Mouse (Mus musculus) c-Kit-positive CD71-positive TER-119-positive erythroid progenitor cells, embryonic 14.5 days (primary cell): Measurements from ENCODE around the gene Vmn2r48.
"Not testable (repeated sequence)": the region's sequence is repeated elsewhere in the genome, so short reads cannot be mapped to it uniquely, and the experiment has no call there.

Source experiments
- DNase-seq: peaks from one replicate; pipeline ENCODE4 v3.0.0-alpha.2; 2013; ENCODE audit warnings: low spot score

The Vmn2r48 gene

DNA sequence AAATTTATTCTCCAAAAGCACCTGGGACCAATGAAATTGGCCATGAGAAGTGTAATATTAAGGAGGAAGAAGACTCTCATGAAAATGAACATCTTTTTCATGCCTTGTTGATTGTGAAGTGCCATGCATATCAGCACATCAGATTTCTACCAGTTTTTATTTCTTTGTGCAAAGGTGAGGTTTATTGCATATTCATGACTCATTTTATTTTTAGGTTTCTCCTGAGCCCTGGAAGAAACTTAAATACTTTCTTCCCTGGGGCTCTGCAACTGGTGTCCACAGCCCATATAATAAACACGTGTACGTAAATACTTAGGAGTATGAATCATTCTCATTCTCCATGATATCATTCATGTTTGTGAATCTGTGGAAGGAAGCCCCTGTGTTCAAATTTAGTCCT, at the start of gene Vmn2r48:
TSS of gene Vmn2r48 (minus strand) at position 101 of the 400 bp plus-strand sequence.
- DNase-seq: not testable (repeated sequence)

- not testable (repeated sequence) for DNase-seq
Observed at GRCm38 (mm10) chr7:9992157-9992556, 38.8 kb upstream of the Vmn2r48 start, which contains the start of gene Vmn2r49. TSS of gene Vmn2r49 (minus strand) at chr7:9992257.
